Mouse (Mus musculus) hindbrain, embryonic 14.5 days (tissue): ENCODE data around the gene Errfi1. TPM values are rescaled to one million over a fixed set of nuclear protein-coding genes. Genes with fewer than 3 reads are reported as not detected.
A peak's percentile ranks its signal among the peaks of the same experiment; 100 is the strongest.

ENCODE experiments used
- ATAC-seq: fragments of 200-750 bp; cut with Nextera tagmentation; 2 replicates; pipeline ENCODE4 v1.8.0; 2017; ENCODE audit warnings: moderate number of reproducible peaks, mild to moderate bottlenecking, moderate TSS enrichment, moderate library complexity; ENCODE audit not compliant: low FRiP score
- DNase-seq: peaks from one replicate; pipeline ENCODE4 v3.0.0-alpha.2; 2015; ENCODE audit warnings: low spot score
- H3K27ac ChIP-seq: fragments of 300-500 bp; sonication (generic); 2 replicates; pipeline ENCODE4 v1.5.1; 2014; ENCODE audit warnings: mild to moderate bottlenecking, moderate library complexity
- H3K27me3 ChIP-seq: fragments of 300-500 bp; sonication (generic); 2 replicates; pipeline ENCODE4 v1.6.1; 2014; ENCODE audit warnings: mild to moderate bottlenecking, low read length, mixed read lengths; ENCODE audit not compliant: control insufficient read depth, insufficient read depth
- H3K36me3 ChIP-seq: fragments of 300-500 bp; sonication (generic); replicated peaks from 2 replicates; pipeline ENCODE4 v1.6.1; 2014; ENCODE audit not compliant: control insufficient read depth, insufficient read depth
- H3K4me1 ChIP-seq: fragments of 300-500 bp; sonication (generic); replicated peaks from 2 replicates; pipeline ENCODE4 v1.6.1; 2014; ENCODE audit warnings: antibody characterized with exemption, low read length, mixed read lengths; ENCODE audit not compliant: control insufficient read depth, insufficient read depth
- H3K4me2 ChIP-seq: fragments of 300-500 bp; sonication (generic); replicated peaks from 2 replicates; pipeline ENCODE4 v1.6.1; 2014; ENCODE audit warnings: mild to moderate bottlenecking, moderate library complexity
- H3K4me3 ChIP-seq: fragments of 300-500 bp; sonication (generic); replicated peaks from 2 replicates; pipeline ENCODE4 v1.5.1; 2014; ENCODE audit warnings: mild to moderate bottlenecking, low read length
- H3K9ac ChIP-seq: fragments of 300-500 bp; sonication (generic); 2 replicates; pipeline ENCODE4 v1.6.1; 2014
- H3K9me3 ChIP-seq: fragments of 300-500 bp; sonication (generic); 2 replicates; pipeline ENCODE4 v1.6.1; 2016; ENCODE audit warnings: low read length; ENCODE audit not compliant: control insufficient read depth
- WGBS: fragments of 180-500 bp; shearing (Covaris S2); extraction: QIAGEN DNeasy Blood & Tissue Kit; methylation state at CpG from one replicate; pipeline ENCODE4 v1.1.7; 2014; 5-methylcytosine and 5-hydroxymethylcytosine counted together
- polyA plus RNA-seq: library from polyadenylated mRNA; unstranded; fragments of >200 nt; fragmentation: Nextera tagmentation; extraction: Ambion mirVana; gene quantifications from 2 replicates; pipeline ENCODE4 v1.2.1, GENCODE M21; 2014

Gene Errfi1
- polyA plus RNA-seq, 1 experiment from 2014 or later, result 39.6 TPM

- DNase-seq, result no peak
- no peak for ATAC-seq
- 86% methylated on average over 6 of the region's 6 CpGs for WGBS
- no peak overlapping the region for H3K4me2 ChIP-seq
- no peaks in the 10 kb centered on the region for H3K36me3 ChIP-seq
- no peaks in the 10 kb centered on the region for H3K27me3 ChIP-seq
- H3K9me3 ChIP-seq, result no peaks in the 10 kb centered on the region
- no peak overlapping the region for H3K9ac ChIP-seq
- H3K4me1 ChIP-seq, result no peaks in the 10 kb centered on the region
- H3K27ac ChIP-seq, result no peak overlapping the region
- no peak overlapping the region for H3K4me3 ChIP-seq
Measured at GRCm38 (mm10) chr4:150837458-150837857, 16.3 kb upstream of the Errfi1 start.

GRCm38 (mm10) chr4:150842045-150842444 lies 11.7 kb upstream of the Errfi1 start:
- Histone ChIP-seq H3K9me3 (no peaks in the 10 kb centered on the region), H3K36me3 (no peaks in the 10 kb centered on the region), H3K9ac (no peak overlapping the region), H3K27ac (no peak overlapping the region), H3K4me1 (no peaks in the 10 kb centered on the region), H3K27me3 (no peaks in the 10 kb centered on the region), H3K4me2 (no peak overlapping the region), H3K4me3 (no peak overlapping the region)
- DNase-seq (no peak), ATAC-seq (no peak)
- WGBS, result 88% methylated on average over 5 of the region's 5 CpGs

GRCm38 (mm10) chr4:150843181-150843580 lies 10.5 kb upstream of the Errfi1 start:
- H3K4me3 ChIP-seq, result no peak overlapping the region
- H3K27me3 ChIP-seq, result no peaks in the 10 kb centered on the region
- DNase-seq (no peak), ATAC-seq (no peak)
- H3K4me2 ChIP-seq, result no peak overlapping the region
- 90% methylated on average over 7 of the region's 7 CpGs for WGBS
- no peaks in the 10 kb centered on the region for H3K36me3 ChIP-seq
- H3K9me3 ChIP-seq, result no peaks in the 10 kb centered on the region
- H3K4me1 ChIP-seq, result no peaks in the 10 kb centered on the region
- no peak overlapping the region for H3K27ac ChIP-seq
- H3K9ac ChIP-seq, result no peak overlapping the region

GRCm38 (mm10) chr4:150846316-150846715 lies 7.4 kb upstream of the Errfi1 start:
- no peak overlapping the region for H3K4me2 ChIP-seq
- no peak overlapping the region for H3K9ac ChIP-seq
- no peak overlapping the region for H3K4me3 ChIP-seq
- no peaks in the 10 kb centered on the region for H3K4me1 ChIP-seq
- DNase-seq (no peak), ATAC-seq (no peak)
- no peaks in the 10 kb centered on the region for H3K27me3 ChIP-seq
- no peak overlapping the region for H3K27ac ChIP-seq
- WGBS, result 49% methylated on average over 8 of the region's 8 CpGs
- H3K9me3 ChIP-seq, result no peaks in the 10 kb centered on the region
- no peaks in the 10 kb centered on the region for H3K36me3 ChIP-seq

- no peaks in the 10 kb centered on the region for H3K27me3 ChIP-seq
- H3K9me3 ChIP-seq, result no peaks in the 10 kb centered on the region
- no peak overlapping the region for H3K4me2 ChIP-seq
- WGBS, result 66% methylated on average over 10 of the region's 10 CpGs
- H3K27ac ChIP-seq, result no peak overlapping the region
- no peaks in the 10 kb centered on the region for H3K4me1 ChIP-seq
- H3K36me3 ChIP-seq, result no peaks in the 10 kb centered on the region
- ATAC-seq, result no peak
- H3K9ac ChIP-seq, result no peak overlapping the region
- H3K4me3 ChIP-seq, result no peak overlapping the region
- DNase-seq, result no peak
Measured at GRCm38 (mm10) chr4:150849964-150850363, 3.8 kb upstream of the Errfi1 start.

GRCm38 (mm10) chr4:150850893-150851292 lies 2.8 kb upstream of the Errfi1 start:
- no peak overlapping the region for H3K9ac ChIP-seq
- H3K4me2 ChIP-seq, result no peak overlapping the region
- H3K4me3 ChIP-seq, result no peak overlapping the region
- 91% methylated on average over 4 of the region's 4 CpGs for WGBS
- 0 out of 2 replicates have a peak, but pooled peaks cover 2% of the 10 kb centered on the region for H3K4me1 ChIP-seq
- ATAC-seq (no peak), DNase-seq (no peak)
- no peaks in the 10 kb centered on the region for H3K9me3 ChIP-seq
- no peak overlapping the region for H3K27ac ChIP-seq
- H3K27me3 ChIP-seq, result no peaks in the 10 kb centered on the region
- no peaks in the 10 kb centered on the region for H3K36me3 ChIP-seq

- H3K9ac ChIP-seq, result no peak overlapping the region
- no peak overlapping the region for H3K27ac ChIP-seq
Measured at GRCm38 (mm10) chr4:150852045-150852444, 1.7 kb upstream of the Errfi1 start.

GRCm38 (mm10) chr4:150852479-150852878 lies 1.2 kb upstream of the Errfi1 start:
- Histone ChIP-seq H3K9ac (no peak overlapping the region), H3K9me3 (no peaks in the 10 kb centered on the region), H3K4me1 (peaks cover 13% of the 10 kb centered on the region), H3K4me3 (no peak overlapping the region), H3K27ac (no peak overlapping the region), H3K4me2 (no peak overlapping the region), H3K27me3 (no peaks in the 10 kb centered on the region), H3K36me3 (no peaks in the 10 kb centered on the region)
- ATAC-seq (no peak), DNase-seq (no peak)
- 72% methylated on average over 4 of the region's 4 CpGs for WGBS

More at GRCm38 (mm10) chr4:150852045-150852444, 1.7 kb upstream of the Errfi1 start:
- Histone ChIP-seq H3K4me2 (no peak overlapping the region), H3K4me3 (no peak overlapping the region), H3K27me3 (no peaks in the 10 kb centered on the region), H3K36me3 (no peaks in the 10 kb centered on the region), H3K4me1 (peaks cover 13% of the 10 kb centered on the region), H3K9me3 (no peaks in the 10 kb centered on the region)
- WGBS, result 58% methylated on average over 8 of the region's 8 CpGs
- DNase-seq (no peak), ATAC-seq (no peak)

- Histone ChIP-seq H3K36me3 (no peaks in the 10 kb centered on the region), H3K4me1 (peaks cover 13% of the 10 kb centered on the region), H3K27me3 (no peaks in the 10 kb centered on the region), H3K9me3 (no peaks in the 10 kb centered on the region), H3K4me3 (peak overlapping the region; percentile 90), H3K4me2 (peak overlapping the region; percentile 68), H3K27ac (peak overlapping the region; percentile 98), H3K9ac (peak overlapping the region; percentile 95)
- ATAC-seq (peak; percentile 98), DNase-seq (peak; percentile 98)
- under 1% methylated on average over 59 of the region's 59 CpGs for WGBS
Measured at GRCm38 (mm10) chr4:150854839-150855246, 1.1 kb downstream of the Errfi1 start.

- no peak for ATAC-seq
- WGBS, result under 1% methylated on average over 41 of the region's 43 CpGs
Measured at GRCm38 (mm10) chr4:150855346-150855745, 1.6 kb downstream of the Errfi1 start.

More at GRCm38 (mm10) chr4:150855346-150855745, 1.6 kb downstream of the Errfi1 start:
- peak overlapping the region; percentile 90 for H3K4me3 ChIP-seq
- H3K4me1 ChIP-seq, result peaks cover 13% of the 10 kb centered on the region
- no peaks in the 10 kb centered on the region for H3K9me3 ChIP-seq
- peak overlapping the region; percentile 68 for H3K4me2 ChIP-seq
- no peaks in the 10 kb centered on the region for H3K36me3 ChIP-seq
- no peaks in the 10 kb centered on the region for H3K27me3 ChIP-seq
- DNase-seq, result no peak
- H3K9ac ChIP-seq, result peak overlapping the region; percentile 95
- H3K27ac ChIP-seq, result peak overlapping the region; percentile 98
